Mouse (Mus musculus): ENCODE results near the gene C1galt1c1. TPM values are rescaled to one million over a fixed set of nuclear protein-coding genes. Genes with fewer than 3 reads are reported as not detected.

Gene C1galt1c1
- 13.8 and 17.1 TPM in 2 replicates for total RNA-seq (2012; rRNA removed)

DNA sequence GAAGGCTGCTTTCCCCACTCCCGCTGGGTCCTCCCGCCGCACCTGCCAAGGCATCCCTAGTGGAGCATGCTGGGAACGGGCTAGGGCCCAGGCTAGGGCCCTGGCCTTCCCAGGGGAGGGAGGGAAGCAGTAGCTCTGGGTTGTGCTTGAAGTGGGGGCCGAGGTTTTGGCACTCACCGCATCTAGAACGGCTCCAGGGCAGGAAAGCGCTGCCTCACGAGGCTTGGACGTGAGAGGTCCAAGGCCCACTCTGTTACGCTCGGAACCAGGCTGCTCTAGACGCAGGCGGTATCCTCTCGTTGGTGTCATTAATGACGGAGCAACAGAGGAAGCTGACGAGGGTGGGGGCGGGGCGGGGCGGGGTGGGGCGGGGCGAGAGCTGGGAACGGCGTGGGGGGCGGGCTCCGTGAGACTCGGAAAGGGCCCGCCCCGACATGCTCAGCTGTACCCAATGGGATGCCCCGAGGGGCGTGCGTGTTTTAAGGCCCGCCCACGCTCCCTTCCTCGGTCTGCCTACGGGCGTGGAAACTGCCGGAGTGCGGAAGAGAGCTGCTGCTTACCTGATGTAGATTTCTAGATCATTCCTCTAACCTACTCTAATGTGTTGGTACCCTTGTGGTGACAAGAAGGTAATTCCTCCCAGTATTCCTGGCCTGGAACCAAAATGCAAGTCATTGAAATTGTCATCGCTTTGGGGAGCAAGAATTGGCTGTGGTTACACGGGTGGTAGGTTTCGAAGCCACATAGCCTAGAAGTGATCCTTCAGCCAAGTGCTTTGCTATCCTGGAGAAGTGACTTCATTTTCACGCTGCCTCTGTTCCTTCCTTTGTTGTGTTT lies at the start of gene C1galt1c1:
Gene C1galt1c1, minus strand, starts transcription at position 287 of the 837 bp plus-strand sequence.
- H3K9me3 ChIP-seq (ENCODE audit: control insufficient read depth, insufficient read depth, low read depth, low read length): no peaks in the 10 kb centered on the region
- no peaks in the 10 kb centered on the region for H3K36me3 ChIP-seq (ENCODE audit: control insufficient read depth, insufficient read depth, low read length, poor library complexity, severe bottlenecking)
- peak within 1 kb of the TSS; percentile 64 to 83 for H3K4me3 ChIP-seq (ENCODE audit: insufficient read depth in 1 of 2, low read depth in 1 of 2, low read length in 2 of 2, poor library complexity in 1 of 2, severe bottlenecking in 1 of 2)
- peak within 1 kb of the TSS; percentile 72 for H3K9ac ChIP-seq (ENCODE audit: insufficient read depth, low read depth, low read length, poor library complexity, severe bottlenecking)
- in situ Hi-C loops (cut with MboI; ENCODE audit: low sequenced_read_pairs in 2 of 2, unreplicated experiment in 2 of 2): loop anchor here in 1 of 2 experiments (25.0 kb wide), 1 partner anchor 123 kb away; no protein-coding TSS in a partner anchor
- peak within 1 kb of the TSS; percentile 69 for H3K27ac ChIP-seq (ENCODE audit: insufficient read depth, low read depth, low read length, poor library complexity, severe bottlenecking)
- TF ChIP-seq CHD2 (IDR thresholded peaks at IDR 0.05; ENCODE audit: low read depth, low read length): no peak
- TF ChIP-seq ZC3H11A (IDR thresholded peaks at IDR 0.05; ENCODE audit: borderline replicate concordance, low read depth, low read length): no peak
- TF ChIP-seq MAFK (IDR thresholded peaks at IDR 0.05; ENCODE audit: insufficient read depth, low read depth, low read length): no peak
- no peak for TF ChIP-seq HCFC1 (IDR thresholded peaks at IDR 0.05; ENCODE audit: borderline replicate concordance, insufficient read depth, low read length)
- no peak for TF ChIP-seq ZNF384 (IDR thresholded peaks at IDR 0.05; ENCODE audit: low read depth, low read length)
- peak; percentile 72 for DNase-seq (ENCODE audit: low read depth, low spot score)
- no peaks in the 10 kb centered on the region; a peak in 1 of 4 replicates for H3K4me1 ChIP-seq (ENCODE audit: control insufficient read depth in 2 of 2, insufficient read depth in 2 of 2, low read length in 2 of 2, poor library complexity in 1 of 2)

DNA sequence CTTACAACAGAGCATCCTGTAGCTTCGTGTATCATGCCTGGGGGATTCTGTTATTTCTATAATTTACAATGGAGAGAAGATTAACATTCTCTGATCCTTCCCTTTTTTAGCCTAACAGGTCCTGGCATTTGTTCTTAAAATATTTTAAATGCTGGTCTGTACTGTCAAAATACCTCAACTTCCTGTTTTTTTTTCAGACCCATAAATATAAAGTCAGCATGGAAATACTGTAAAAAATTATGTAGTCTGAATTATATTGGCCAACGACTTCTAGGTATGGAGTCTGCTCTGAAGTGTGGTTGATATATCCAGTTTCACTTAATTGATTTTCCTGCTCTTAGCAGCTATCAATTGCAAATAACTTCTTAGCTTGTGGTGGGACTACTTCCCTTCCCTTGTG lies 47.1 kb upstream of the C1galt1c1 start:
- Histone ChIP-seq H3K27ac (ENCODE audit: insufficient read depth, low read depth, low read length, poor library complexity, severe bottlenecking) (no peak overlapping the region), H3K4me1 (ENCODE audit: control insufficient read depth in 2 of 2, insufficient read depth in 2 of 2, low read length in 2 of 2, poor library complexity in 1 of 2) (no peaks in the 10 kb centered on the region), H3K4me3 (ENCODE audit: insufficient read depth in 1 of 2, low read depth in 1 of 2, low read length in 2 of 2, poor library complexity in 1 of 2, severe bottlenecking in 1 of 2) (no peak overlapping the region), H3K9me3 (ENCODE audit: control insufficient read depth, insufficient read depth, low read depth, low read length) (no peaks in the 10 kb centered on the region), H3K9ac (ENCODE audit: insufficient read depth, low read depth, low read length, poor library complexity, severe bottlenecking) (no peak overlapping the region), H3K36me3 (ENCODE audit: control insufficient read depth, insufficient read depth, low read length, poor library complexity, severe bottlenecking) (no peaks in the 10 kb centered on the region)
- in situ Hi-C loops (cut with MboI; ENCODE audit: low sequenced_read_pairs in 2 of 2, unreplicated experiment in 2 of 2): no loop called here
- TF ChIP-seq CHD2 (IDR thresholded peaks at IDR 0.05; ENCODE audit: low read depth, low read length) (no peak), MAFK (IDR thresholded peaks at IDR 0.05; ENCODE audit: insufficient read depth, low read depth, low read length) (no peak), ZNF384 (IDR thresholded peaks at IDR 0.05; ENCODE audit: low read depth, low read length) (no peak), HCFC1 (IDR thresholded peaks at IDR 0.05; ENCODE audit: borderline replicate concordance, insufficient read depth, low read length) (no peak), ZC3H11A (IDR thresholded peaks at IDR 0.05; ENCODE audit: borderline replicate concordance, low read depth, low read length) (no peak)
- DNase-seq (ENCODE audit: low read depth, low spot score): no peak

DNA sequence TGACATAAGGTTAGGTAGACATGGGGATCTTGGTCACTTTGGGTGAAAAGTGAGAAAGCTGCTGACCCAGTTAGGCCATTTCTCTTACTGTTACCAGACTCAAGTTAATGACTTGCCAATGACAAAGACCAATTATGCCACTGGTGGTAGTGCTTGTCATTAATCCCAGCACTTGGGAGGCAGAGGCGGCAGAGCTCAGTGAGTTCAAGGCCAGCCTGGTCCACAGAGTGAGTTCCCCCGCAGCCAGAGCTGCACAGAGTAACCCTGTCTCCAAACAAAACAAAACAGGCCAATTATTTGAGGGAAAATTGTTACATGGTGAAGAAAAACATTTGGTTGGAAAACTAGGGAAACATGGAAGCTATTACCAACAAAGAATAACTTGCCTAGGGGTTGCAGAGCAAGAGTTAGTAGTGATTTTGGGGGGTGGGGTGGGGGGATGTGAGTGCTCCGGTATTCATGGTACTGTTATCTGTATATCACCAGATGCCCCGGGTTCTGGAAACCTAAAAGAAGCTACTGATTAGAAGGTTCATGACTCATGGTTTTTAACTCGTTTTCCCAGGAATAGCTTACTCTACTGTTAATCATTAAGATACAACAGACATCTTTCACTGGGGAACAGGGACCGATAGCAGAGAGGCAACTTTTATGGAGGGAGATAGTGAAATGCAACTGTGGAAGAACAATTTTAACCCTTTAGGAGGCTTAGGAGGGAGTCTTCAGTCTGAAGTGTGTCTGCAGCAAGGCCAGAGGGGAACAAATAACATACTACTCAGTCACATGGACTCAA lies 34.4 kb upstream of the C1galt1c1 start:
- Histone ChIP-seq H3K27ac (ENCODE audit: insufficient read depth, low read depth, low read length, poor library complexity, severe bottlenecking) (no peak overlapping the region), H3K4me1 (ENCODE audit: control insufficient read depth in 2 of 2, insufficient read depth in 2 of 2, low read length in 2 of 2, poor library complexity in 1 of 2) (no peaks in the 10 kb centered on the region), H3K9ac (ENCODE audit: insufficient read depth, low read depth, low read length, poor library complexity, severe bottlenecking) (no peak overlapping the region), H3K36me3 (ENCODE audit: control insufficient read depth, insufficient read depth, low read length, poor library complexity, severe bottlenecking) (no peaks in the 10 kb centered on the region), H3K4me3 (ENCODE audit: insufficient read depth in 1 of 2, low read depth in 1 of 2, low read length in 2 of 2, poor library complexity in 1 of 2, severe bottlenecking in 1 of 2) (no peak overlapping the region), H3K9me3 (ENCODE audit: control insufficient read depth, insufficient read depth, low read depth, low read length) (no peaks in the 10 kb centered on the region)
- in situ Hi-C loops (cut with MboI; ENCODE audit: low sequenced_read_pairs in 2 of 2, unreplicated experiment in 2 of 2): no loop called here
- no peak for TF ChIP-seq ZC3H11A (IDR thresholded peaks at IDR 0.05; ENCODE audit: borderline replicate concordance, low read depth, low read length)
- no peak for TF ChIP-seq ZNF384 (IDR thresholded peaks at IDR 0.05; ENCODE audit: low read depth, low read length)
- TF ChIP-seq CHD2 (IDR thresholded peaks at IDR 0.05; ENCODE audit: low read depth, low read length): no peak
- TF ChIP-seq MAFK (IDR thresholded peaks at IDR 0.05; ENCODE audit: insufficient read depth, low read depth, low read length): no peak
- no peak for TF ChIP-seq HCFC1 (IDR thresholded peaks at IDR 0.05; ENCODE audit: borderline replicate concordance, insufficient read depth, low read length)
- DNase-seq (ENCODE audit: low read depth, low spot score): no peak

DNA sequence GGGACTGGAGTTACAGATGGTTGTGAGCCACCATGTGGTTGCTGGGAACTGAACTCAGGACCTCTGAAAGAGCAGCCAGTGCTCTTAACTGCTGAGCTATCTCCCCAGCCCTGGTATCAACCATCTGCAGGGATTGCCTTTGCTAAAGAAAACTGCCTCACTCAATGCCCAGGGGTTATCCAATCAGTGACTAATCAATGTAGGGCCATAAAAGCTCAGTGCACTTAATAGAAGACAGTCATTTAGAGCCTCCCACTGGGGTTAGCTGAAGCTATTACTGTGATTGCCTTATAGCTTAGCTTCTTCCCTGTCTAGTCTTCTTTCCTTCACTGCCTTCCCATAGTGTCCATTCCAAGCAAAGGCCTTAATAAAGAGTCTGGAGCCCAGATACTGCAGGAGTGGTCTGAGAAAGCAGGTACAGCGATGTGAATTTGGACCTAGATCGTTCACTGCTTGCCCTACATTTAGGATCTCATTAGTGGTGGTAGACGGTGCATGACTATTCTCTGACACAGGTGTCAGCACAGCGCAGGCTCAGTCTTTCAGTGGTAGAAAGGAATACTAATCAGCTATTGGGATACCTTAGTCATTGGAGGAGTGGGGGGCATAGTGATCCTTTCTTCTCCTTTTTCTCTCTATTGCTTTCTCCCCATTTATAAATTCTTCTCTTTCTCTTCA lies 21.5 kb upstream of the C1galt1c1 start:
- H3K27ac ChIP-seq (ENCODE audit: insufficient read depth, low read depth, low read length, poor library complexity, severe bottlenecking): no peak overlapping the region
- H3K4me1 ChIP-seq (ENCODE audit: control insufficient read depth in 2 of 2, insufficient read depth in 2 of 2, low read length in 2 of 2, poor library complexity in 1 of 2): no peaks in the 10 kb centered on the region
- TF ChIP-seq HCFC1 (IDR thresholded peaks at IDR 0.05; ENCODE audit: borderline replicate concordance, insufficient read depth, low read length): no peak
- no peak for TF ChIP-seq MAFK (IDR thresholded peaks at IDR 0.05; ENCODE audit: insufficient read depth, low read depth, low read length)
- TF ChIP-seq ZNF384 (IDR thresholded peaks at IDR 0.05; ENCODE audit: low read depth, low read length): no peak
- no peak for TF ChIP-seq ZC3H11A (IDR thresholded peaks at IDR 0.05; ENCODE audit: borderline replicate concordance, low read depth, low read length)
- TF ChIP-seq CHD2 (IDR thresholded peaks at IDR 0.05; ENCODE audit: low read depth, low read length): no peak
- no peak overlapping the region for H3K4me3 ChIP-seq (ENCODE audit: insufficient read depth in 1 of 2, low read depth in 1 of 2, low read length in 2 of 2, poor library complexity in 1 of 2, severe bottlenecking in 1 of 2)
- DNase-seq (ENCODE audit: low read depth, low spot score): no peak
- in situ Hi-C loops (cut with MboI; ENCODE audit: low sequenced_read_pairs in 2 of 2, unreplicated experiment in 2 of 2): loop anchor here in 1 of 2 experiments (10.0 kb wide), 1 partner anchor 142 kb away; no protein-coding TSS in a partner anchor
- H3K36me3 ChIP-seq (ENCODE audit: control insufficient read depth, insufficient read depth, low read length, poor library complexity, severe bottlenecking): no peaks in the 10 kb centered on the region
- H3K9me3 ChIP-seq (ENCODE audit: control insufficient read depth, insufficient read depth, low read depth, low read length): no peaks in the 10 kb centered on the region
- H3K9ac ChIP-seq (ENCODE audit: insufficient read depth, low read depth, low read length, poor library complexity, severe bottlenecking): no peak overlapping the region

Measured in ES-E14 (cell line).